Mouse (Mus musculus): ENCODE data around the gene Olfr275. TPM values are rescaled to one million over a fixed set of nuclear protein-coding genes. Genes with fewer than 3 reads are reported as not detected.

Olfr275 gene
- polyA plus RNA-seq (2012; rRNA removed; ENCODE audit: low replicate concordance): not detected in 2 replicates

GRCm38 (mm10) chr4:52814304-52814703 is at the start of gene Olfr275:
Olfr275 (plus strand) TSS chr4:52814604.

GRCm38 (mm10) chr4:52859136-52859535 is 44.7 kb downstream of the Olfr275 start, which contains the start of gene Olfr273:
Olfr273 (minus strand) TSS chr4:52859236.

Other genes starting within 250 kb of the Olfr275 start
- gene Toporsl, start 218.3 kb upstream of the Olfr275 start, polyA plus RNA-seq (2012; rRNA removed; ENCODE audit: low replicate concordance): not detected in 2 replicates
- gene Olfr273, start 44.6 kb downstream of the Olfr275 start, polyA plus RNA-seq (2012; rRNA removed; ENCODE audit: low replicate concordance): not detected in 2 replicates
- not detected in 2 replicates for gene Olfr272, start 104.6 kb downstream of the Olfr275 start, polyA plus RNA-seq (2012; rRNA removed; ENCODE audit: low replicate concordance)
- gene Olfr270, start 149.9 kb downstream of the Olfr275 start, polyA plus RNA-seq (2012; rRNA removed; ENCODE audit: low replicate concordance): not detected in 2 replicates
- not detected in 2 replicates for gene Nipsnap3a, start 174.7 kb downstream of the Olfr275 start, polyA plus RNA-seq (2012; rRNA removed; ENCODE audit: low replicate concordance)
- 35.6 and 42.5 TPM in 2 replicates for gene Nipsnap3b, start 197.3 kb downstream of the Olfr275 start, polyA plus RNA-seq (2012; rRNA removed; ENCODE audit: low replicate concordance)

All from subcutaneous adipose tissue, adult 2 months (tissue).